Mouse (Mus musculus) urinary bladder, postnatal 36 days (tissue): ENCODE data around the gene Tssk2.

ENCODE experiments used
- DNase-seq, 2 experiments: peaks; one replicate each; pipeline ENCODE4 v3.0.0; 2022; ENCODE audit warnings: low spot score in 2 of 2, mixed read lengths in 1 of 2

The Tssk2 gene

DNA sequence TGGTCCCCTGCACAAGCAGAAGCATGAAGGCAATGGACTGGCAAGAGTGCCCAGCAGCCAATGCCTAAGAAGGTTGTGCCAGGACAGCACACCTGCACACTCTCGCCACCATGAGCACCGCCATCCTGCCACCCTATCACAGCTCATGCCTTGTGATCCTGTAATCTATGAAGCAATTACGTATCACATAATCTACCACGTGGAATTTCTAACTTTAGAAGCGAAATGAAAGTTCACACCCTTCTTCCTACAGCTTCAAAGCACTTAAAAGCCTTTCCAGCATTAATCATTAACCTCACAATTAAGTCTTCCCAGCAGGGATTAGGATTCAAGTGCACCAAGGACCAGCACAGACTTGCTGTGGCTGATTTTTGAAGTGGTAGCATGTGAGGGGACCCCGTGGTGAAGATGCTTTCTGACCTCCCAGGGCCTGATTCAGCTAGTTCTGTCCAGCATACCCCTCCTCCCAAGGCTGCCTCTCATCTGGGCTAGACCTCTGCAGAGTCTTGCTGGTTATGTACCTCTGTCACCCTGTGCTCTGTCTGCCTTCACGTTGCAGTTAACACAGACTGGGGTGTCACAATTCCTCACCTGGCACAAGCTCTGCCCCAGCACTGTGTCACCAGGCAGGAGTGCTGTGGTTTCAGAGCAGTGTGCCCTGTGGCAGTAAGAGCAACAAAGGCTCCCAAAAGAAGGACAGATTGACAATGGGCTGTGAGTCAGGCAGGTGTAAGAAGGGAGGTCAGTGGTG is 46.8 kb downstream of the Tssk2 start:
- no peak for DNase-seq

GRCm38 (mm10) chr16:17949421-17949877 is 51.0 kb downstream of the Tssk2 start:
- peak; percentile 39 to 48 for DNase-seq
